Mouse (Mus musculus) embryo, embryonic 10.5 days (tissue): ENCODE results near the gene Slx4ip.

Experiments used
- DNase-seq: peaks from one replicate; pipeline ENCODE4 v3.0.0-alpha.2; 2015; ENCODE audit warnings: low spot score

The Slx4ip gene

GRCm38 (mm10) chr2:137063829-137064228, 172.8 kb downstream of the Slx4ip start:
- DNase-seq, result no peak

- no peak for DNase-seq
Measured at GRCm38 (mm10) chr2:137064513-137064912, 173.5 kb downstream of the Slx4ip start.

DNA sequence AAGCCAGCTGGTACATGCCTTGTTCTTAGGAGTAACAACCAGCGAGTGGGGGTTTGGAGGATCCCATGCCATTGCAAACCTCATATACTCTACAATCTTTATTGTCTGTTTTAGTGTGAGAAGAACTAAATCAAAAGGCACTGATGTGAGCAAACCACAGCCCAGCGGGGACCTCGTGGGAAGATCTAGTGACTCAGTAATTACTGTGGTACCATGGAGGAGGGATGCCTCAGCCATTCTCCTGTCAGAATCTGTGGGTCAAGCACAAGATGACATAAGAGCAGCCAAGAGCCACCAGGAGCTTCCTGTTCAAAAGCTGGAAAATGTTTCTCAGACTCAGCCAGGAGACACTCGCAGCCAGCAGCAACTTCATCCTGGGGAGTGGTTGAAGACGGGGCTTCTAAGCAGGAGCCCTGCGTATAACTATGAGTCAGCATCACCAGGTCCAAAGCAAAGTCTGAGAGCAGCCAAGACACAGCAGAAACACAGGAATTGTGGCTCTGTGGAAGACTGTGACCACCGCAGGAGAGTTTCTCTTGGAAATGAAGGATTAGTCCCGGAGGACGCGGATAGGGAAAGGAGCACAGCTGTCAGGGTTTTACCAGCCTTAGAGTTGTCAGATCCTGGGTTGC, 176.6 kb downstream of the Slx4ip start:
- DNase-seq, result no peak

DNA sequence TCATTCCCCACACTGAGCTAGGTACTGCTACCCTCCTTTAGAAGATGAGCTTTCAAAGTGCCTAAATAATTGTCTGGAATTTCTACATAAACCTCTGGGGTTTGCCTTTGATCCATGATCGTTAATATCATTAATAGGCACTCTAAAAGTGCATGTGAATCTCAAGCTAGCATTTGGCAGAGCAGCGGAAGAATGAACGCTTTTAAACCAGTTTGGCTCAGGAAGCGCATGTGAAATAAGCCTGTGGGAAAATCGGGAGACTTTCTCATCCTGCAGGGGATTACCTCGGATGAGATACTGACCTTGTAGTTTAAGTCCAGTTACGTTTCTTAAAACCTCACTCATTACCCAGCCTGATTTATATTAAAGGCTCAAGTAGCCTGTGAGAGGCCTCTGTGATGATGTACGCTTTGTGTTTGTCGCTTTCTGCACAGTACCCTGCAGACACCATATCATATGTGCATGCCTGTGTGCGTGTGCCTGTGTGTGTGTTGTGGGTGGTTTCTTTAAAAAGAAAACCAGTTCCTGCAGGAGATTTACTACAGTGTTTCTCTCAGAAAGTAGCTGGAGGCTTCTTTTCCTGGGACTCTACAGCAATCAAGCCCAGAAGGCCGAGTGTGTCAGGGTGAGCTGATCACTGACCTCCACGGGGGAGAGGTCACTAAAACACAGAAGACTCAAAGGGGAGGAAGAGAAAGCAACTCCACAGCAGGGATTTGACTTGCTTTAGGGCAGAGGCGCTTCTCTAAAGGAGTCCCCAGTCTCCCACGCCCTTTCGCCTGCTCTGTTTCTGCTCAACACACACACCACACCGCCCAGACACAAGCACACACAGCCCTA, 182.7 kb downstream of the Slx4ip start:
- DNase-seq, result peak; percentile 75

DNA sequence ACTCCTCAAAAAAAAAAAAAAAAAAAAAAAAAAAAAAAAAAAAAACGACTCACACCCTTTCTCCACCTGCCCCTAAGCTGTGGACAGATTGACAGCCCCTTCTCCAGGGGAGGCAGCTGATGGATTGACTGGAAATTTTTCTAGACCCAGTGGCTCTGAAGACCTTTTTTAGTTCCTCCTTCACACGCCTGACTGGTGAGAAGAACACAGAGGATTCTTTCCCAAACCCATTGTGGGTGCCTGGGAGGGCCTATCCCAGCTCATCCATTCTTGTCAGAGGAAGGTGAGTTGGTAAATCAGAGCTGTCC, 183.2 kb downstream of the Slx4ip start:
- no peak for DNase-seq

DNA sequence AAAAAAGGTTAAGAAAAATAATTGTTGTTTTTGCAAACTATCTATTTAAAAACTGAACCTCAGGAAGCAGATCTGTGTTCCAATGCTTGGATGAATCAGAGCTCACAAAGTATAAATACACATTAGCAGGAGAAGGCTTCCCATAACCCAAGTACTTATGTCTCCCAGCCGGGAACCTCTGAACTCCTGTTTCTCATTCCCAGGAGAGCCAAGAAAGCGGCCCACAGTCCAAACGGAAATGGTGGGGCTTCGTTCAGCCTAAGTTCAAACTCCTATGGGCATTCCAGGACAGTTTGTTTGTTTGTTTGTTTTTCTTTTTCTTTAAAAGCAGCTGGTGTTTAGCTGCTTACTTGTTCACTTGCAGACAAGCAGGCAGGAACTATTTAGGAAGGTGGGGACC, 187.8 kb downstream of the Slx4ip start:
- no peak for DNase-seq

- DNase-seq, result no peak
Measured at GRCm38 (mm10) chr2:137079721-137080320, 188.8 kb downstream of the Slx4ip start.

DNA sequence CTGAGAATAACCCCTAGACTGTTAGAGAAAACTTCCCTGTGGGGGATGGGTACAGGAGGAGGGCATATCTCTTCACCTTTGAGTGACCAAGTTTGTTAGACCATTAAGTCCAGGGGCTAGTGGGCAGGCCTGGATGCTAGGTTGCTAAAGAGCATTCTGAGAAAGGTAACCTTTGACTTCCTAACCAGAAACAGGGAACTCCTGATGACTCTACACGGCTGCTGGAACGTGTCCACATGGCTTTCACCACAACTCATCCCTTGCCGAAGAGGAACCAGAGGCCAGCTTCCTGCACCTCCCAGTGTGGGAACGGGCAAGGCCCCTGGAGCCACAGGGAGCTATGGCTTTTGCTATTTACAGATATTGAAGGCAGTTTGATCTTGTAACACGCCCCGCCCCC, 189.4 kb downstream of the Slx4ip start:
- no peak for DNase-seq

DNA sequence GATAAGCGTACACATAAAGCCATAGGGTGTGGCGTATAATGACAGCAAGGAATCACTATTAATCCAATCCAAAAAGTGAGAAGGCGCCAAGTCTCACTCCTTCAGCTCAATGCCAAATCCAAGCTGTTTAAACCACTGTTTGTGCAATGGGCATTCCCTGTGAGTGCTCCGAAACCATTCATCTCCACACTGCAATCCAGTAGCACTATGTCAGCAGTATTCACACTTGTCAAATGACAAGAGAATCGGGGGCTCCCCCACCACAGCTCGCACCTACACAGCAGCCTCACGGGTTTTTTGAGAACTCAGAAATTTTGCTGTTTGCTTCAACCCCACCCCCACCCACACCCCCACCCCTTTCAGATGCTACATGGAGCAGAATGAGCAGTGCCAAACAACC, 190.0 kb downstream of the Slx4ip start:
- DNase-seq, result no peak

DNA sequence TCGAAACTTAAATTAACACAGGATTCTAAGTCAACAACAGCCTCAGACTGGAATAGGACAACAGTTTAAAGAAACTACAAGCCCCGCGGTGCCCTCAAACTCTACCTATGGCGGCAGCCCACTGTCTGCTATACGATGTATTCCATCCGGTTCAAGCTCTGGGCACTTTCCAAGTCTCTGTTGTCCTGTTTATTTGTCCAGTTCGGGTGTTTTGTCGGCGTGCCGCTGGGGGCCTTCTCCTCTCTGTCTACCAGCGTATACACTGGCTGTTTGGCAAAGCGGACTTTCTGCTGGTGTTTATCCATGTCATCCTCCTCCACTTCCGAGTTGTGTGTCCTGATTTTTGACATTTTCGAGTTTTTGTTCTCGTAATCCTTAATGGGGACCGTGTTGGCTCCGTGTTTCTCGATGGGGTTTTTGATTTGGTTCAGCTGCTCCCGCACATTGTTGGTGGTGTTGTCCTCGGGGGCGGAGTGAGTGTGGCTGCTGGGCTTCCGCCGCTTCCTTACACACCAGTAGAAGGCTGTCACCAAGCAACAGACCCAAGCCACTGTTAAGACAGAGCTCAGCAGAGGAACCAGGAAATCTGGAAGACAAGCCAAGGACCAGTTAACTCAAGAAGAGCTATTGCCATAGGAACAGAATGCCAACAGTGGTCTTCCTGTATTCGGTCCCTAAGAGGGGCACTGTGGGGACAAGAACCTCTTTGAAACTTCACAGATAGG, 192.0 kb downstream of the Slx4ip start:
- DNase-seq, result no peak

GRCm38 (mm10) chr2:137085257-137085656, 194.2 kb downstream of the Slx4ip start:
- DNase-seq, result no peak

GRCm38 (mm10) chr2:137086621-137087395, 195.8 kb downstream of the Slx4ip start:
- DNase-seq, result no peak

DNA sequence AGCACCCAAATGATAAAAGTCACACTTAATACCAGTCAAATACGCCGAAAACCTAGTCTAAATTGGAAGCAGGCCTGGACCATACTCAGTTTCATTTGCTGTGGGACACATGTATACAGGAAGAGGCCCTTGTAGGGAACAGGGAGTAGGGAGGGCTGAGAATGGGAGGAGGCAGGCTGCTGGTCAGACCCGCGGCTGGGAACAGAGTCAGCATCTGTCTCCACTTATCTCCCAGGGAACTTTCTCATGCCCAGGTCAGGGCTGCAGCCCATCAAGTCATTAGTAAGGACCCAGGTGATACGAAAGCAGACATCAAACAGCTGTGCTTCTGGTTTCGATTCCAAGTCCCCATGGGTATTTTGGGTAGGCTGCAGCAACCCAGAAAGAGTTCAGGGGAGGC, 196.7 kb downstream of the Slx4ip start:
- peak; percentile 73 for DNase-seq

GRCm38 (mm10) chr2:137091766-137092522, 200.9 kb downstream of the Slx4ip start:
- DNase-seq, result no peak

GRCm38 (mm10) chr2:137092523-137093297, 201.7 kb downstream of the Slx4ip start:
- DNase-seq, result no peak

GRCm38 (mm10) chr2:137093298-137093630, 202.2 kb downstream of the Slx4ip start:
- DNase-seq, result no peak

- DNase-seq, result no peak
Measured at GRCm38 (mm10) chr2:137094301-137094700, 203.3 kb downstream of the Slx4ip start.

DNA sequence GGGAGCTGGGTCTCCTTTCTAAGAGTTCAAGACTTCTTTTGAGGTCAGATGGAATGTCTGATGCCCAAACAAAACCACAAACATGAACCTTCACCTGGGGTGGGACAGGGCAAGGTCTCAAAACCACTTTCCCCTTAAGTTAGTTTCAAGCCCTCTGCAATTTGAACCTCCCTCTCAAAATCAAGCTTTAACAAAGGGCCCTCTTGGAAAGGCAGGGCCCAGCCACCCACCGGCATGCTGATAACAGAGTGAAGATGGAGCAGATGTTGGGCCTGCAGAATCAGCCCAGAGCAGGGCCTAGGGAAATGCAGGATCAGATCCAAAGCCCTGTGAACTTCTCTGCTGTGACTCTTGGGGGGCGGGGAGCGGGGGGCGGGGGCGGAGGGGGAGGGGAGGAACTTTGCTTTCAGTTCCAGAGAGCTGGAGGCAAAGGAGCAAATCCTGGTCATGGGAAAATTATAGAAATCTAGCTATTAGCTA, 206.0 kb downstream of the Slx4ip start:
- peak; percentile 45 for DNase-seq

DNA sequence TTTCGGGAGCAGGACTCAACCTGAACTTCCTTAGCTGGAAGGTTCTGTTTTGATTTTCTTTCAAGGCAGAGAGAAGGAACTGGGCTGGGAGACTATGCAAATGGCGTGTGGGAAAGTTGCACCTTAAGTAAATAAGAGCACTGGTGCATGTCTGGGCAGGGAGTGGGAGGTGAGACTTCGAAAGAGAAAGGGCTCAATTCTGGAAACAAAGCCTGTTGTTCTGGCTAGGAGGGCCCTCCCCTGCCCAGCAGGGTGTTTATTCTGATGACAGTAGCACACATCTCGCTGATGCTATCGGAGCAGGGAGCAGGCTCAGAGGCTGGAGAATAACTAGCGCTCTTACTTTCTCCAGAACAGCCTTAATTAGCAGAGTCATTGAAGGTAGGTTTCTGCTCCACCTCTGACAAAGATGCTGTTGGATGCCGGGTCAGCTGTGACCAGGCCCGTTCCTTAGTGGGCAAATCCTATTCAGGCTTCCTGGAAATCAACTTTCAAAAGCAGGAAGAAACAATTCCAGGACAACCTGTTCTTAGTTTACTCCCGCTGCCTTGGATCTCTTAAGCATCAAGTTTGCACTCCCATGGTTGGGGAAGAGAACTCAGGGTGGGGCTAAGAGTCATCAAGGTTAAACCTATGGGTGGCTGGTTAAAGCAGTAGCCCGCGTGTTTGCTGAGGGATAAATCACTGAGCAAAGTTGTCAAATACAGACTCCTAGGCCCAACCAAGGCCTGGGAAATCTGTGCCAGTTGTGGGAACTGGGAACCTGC, 207.4 kb downstream of the Slx4ip start:
- DNase-seq, result no peak
